Mouse (Mus musculus) intestine, postnatal 0 days (tissue): ENCODE measurements at regions not wholly inside any gene's neighbourhood (a gene's known extent, or its start where the extent isn't known, plus 50 kb on each side); places are given as distances from the start of the nearest gene placed in this dataset.

Experiments used
- ATAC-seq: fragments of 200-750 bp; cut with Nextera tagmentation; 2 replicates; pipeline ENCODE4 v1.8.0; 2017; ENCODE audit warnings: mild to moderate bottlenecking, moderate TSS enrichment, moderate library complexity
- H3K27ac ChIP-seq: fragments of 300-500 bp; sonication (generic); 2 replicates; pipeline ENCODE4 v1.5.1; 2014; ENCODE audit warnings: mild to moderate bottlenecking, low read depth, low read length, moderate library complexity
- H3K27me3 ChIP-seq: fragments of 300-500 bp; sonication (generic); replicated peaks from 2 replicates; pipeline ENCODE4 v1.6.1; 2014; ENCODE audit warnings: low read length, mixed read lengths; ENCODE audit not compliant: control insufficient read depth, insufficient read depth
- H3K36me3 ChIP-seq: fragments of 300-500 bp; sonication (generic); 2 replicates; pipeline ENCODE4 v1.6.1; 2014; ENCODE audit warnings: mild to moderate bottlenecking, moderate library complexity; ENCODE audit not compliant: control insufficient read depth, insufficient read depth
- H3K4me1 ChIP-seq: fragments of 300-500 bp; sonication (generic); replicated peaks from 2 replicates; pipeline ENCODE4 v1.6.1; 2014; ENCODE audit warnings: antibody characterized with exemption, low read length, mixed read lengths; ENCODE audit not compliant: control insufficient read depth, insufficient read depth
- H3K4me2 ChIP-seq: fragments of 300-500 bp; sonication (generic); replicated peaks from 2 replicates; pipeline ENCODE4 v1.6.1; 2014; ENCODE audit warnings: low read depth, mild to moderate bottlenecking, moderate library complexity
- H3K4me3 ChIP-seq: fragments of 300-500 bp; sonication (generic); 2 replicates; pipeline ENCODE4 v1.5.1; 2014; ENCODE audit warnings: low read depth, low read length
- H3K9ac ChIP-seq: fragments of 300-500 bp; sonication (generic); 2 replicates; pipeline ENCODE4 v1.6.1; 2014; ENCODE audit warnings: mild to moderate bottlenecking, low read depth, low read length
- H3K9me3 ChIP-seq: fragments of 300-500 bp; sonication (generic); 2 replicates; pipeline ENCODE4 v1.6.1; 2016; ENCODE audit warnings: mixed run types; ENCODE audit not compliant: control insufficient read depth
- CTCF ChIP-seq: sonication (generic); IDR thresholded peaks from 2 replicates; pipeline ENCODE4 v1.5.1; 2016; ENCODE audit warnings: low read depth, mild to moderate bottlenecking, control low read depth, antibody characterized with exemption, moderate library complexity
- WGBS: fragments of 180-500 bp; shearing (Covaris S2); extraction: QIAGEN DNeasy Blood & Tissue Kit; methylation state at CpG from one replicate; pipeline ENCODE4 v1.1.7; 2014; 5-methylcytosine and 5-hydroxymethylcytosine counted together

DNA sequence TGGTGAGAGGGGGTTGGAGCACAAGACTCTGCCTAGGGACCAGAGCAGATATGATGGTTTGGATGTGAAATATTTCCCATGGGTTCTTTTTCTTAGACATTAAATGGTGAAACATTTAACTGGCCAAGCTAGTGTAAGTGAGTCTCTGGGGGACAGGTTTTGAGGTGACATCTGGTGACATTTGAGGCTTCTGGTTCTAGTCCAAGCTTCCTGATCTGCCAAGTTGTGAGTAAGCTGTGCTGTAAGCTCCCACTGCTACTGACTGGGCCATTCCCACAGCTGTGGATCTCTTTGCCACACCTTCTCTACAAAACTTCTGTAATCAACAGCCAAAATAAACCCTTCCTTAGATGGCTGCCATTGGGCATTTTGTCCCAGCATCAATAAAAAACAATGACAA lies 264.4 kb downstream of the Cbln1 start:
- H3K4me1 ChIP-seq = no peaks in the 10 kb centered on the region
- no peak for ATAC-seq
- H3K4me3 ChIP-seq = no peak overlapping the region
- no peaks in the 10 kb centered on the region for H3K36me3 ChIP-seq
- no peaks in the 10 kb centered on the region for H3K27me3 ChIP-seq
- no peak for TF ChIP-seq CTCF
- H3K9me3 ChIP-seq = no peaks in the 10 kb centered on the region
- H3K4me2 ChIP-seq = no peak overlapping the region
- no peak overlapping the region for H3K27ac ChIP-seq
- no peak overlapping the region for H3K9ac ChIP-seq

DNA sequence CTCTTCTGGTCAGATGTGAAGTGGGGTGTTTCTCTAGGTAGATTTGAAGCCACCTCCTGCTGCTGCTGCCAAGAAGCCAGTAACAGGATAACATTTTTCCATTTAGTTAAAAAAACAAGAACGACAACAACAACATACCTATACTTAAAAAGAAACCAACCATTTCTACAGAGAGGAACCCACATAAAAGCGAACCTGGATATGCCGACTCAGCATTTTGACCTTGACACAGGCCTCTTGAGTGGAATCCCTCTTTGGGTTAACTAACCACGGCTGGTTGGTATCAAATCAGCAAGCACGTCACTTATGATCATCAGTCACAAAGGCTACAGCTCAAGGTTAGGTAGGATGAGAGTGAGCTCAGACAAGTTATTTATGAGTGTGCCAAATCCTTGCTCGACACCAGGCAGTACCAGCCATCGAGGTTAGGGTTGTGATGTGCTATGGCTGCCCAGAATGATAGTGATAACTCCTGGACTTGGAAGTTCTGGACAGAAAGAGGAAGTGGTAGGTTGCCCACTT lies 269.7 kb downstream of the Cbln1 start:
- H3K4me1 ChIP-seq = no peaks in the 10 kb centered on the region
- WGBS = 86% methylated on average over 7 of the region's 7 CpGs
- TF ChIP-seq CTCF = no peak

DNA sequence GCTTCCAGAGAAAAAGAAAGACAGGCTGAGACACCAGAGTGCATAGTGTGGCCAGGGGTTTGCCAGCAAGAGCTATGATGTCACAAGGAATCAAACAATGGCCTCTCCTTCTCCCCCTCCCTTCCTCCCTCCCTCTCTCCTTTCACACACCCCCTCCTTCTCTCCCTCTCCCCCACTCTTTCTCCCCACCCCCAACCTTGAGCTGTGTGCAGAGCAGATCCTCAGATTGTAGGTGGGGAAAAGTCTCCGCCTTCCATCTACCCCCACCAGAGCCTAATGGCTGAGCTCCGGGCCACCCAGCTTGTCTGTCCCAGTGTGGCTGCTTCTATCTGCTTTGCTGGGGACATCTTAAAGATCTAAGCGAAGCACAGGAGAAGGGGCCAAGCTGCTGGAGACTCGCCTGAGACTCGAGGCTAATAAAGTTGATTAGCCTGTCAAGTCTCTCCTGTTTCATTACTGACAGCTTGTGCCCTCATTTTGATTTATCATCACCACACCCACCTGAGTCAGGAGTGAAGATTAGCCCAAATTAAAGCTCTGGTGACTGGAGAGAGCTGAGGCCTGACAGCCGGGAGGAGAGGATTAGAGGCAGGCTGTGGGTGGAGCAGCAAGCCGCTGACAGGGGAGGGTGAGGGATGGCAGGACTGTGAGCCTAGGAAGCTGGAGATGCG lies 272.8 kb downstream of the Cbln1 start:
- Histone ChIP-seq H3K27me3 (no peaks in the 10 kb centered on the region), H3K9me3 (no peaks in the 10 kb centered on the region), H3K9ac (no peak overlapping the region), H3K36me3 (no peaks in the 10 kb centered on the region), H3K4me1 (no peaks in the 10 kb centered on the region), H3K4me2 (no peak overlapping the region), H3K27ac (no peak overlapping the region), H3K4me3 (no peak overlapping the region)
- ATAC-seq = no peak
- WGBS = 4% methylated on average over 8 of the region's 8 CpGs
- TF ChIP-seq CTCF = no peak

More for the DNA sequence above, 269.7 kb downstream of the Cbln1 start:
- Histone ChIP-seq H3K9me3 (no peaks in the 10 kb centered on the region), H3K27ac (no peak overlapping the region), H3K9ac (no peak overlapping the region), H3K27me3 (no peaks in the 10 kb centered on the region), H3K4me3 (no peak overlapping the region), H3K4me2 (no peak overlapping the region), H3K36me3 (no peaks in the 10 kb centered on the region)
- no peak for ATAC-seq

DNA sequence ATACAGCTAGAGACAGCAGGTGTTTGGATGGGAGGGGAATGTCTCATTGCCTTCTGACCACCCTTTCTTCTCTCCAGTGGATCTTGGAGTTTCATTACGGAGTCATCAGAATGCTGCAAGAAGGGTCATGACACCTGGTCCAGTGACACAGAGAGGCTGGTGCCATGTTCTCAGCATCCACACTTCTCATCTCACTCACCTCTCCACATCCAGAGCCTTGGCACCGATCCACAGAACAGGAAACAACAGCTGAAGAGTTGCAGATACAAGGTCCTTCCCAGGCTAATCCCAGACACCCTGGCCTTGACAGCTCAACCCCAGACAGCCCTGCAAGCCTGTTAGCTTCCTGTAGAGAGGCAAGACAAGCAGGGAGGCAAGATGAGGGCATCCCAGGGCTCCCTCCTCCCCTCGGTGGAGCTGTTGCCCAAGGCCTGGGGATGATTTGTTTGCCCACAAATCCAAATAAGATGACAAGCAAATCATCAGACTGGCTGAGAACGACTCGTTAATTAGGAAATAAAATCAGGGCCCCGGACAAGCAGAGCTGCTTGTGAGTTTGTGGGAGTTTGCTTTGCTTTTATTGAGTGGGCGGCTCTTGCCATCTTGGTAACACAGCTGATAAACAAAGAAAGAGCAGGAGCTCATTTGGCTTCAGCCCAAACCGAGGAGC lies 274.4 kb downstream of the Cbln1 start:
- no peak for TF ChIP-seq CTCF
- Histone ChIP-seq H3K9ac (no peak overlapping the region), H3K4me1 (no peaks in the 10 kb centered on the region), H3K27me3 (no peaks in the 10 kb centered on the region), H3K36me3 (no peaks in the 10 kb centered on the region), H3K9me3 (no peaks in the 10 kb centered on the region), H3K4me2 (no peak overlapping the region), H3K27ac (no peak overlapping the region), H3K4me3 (no peak overlapping the region)
- no peak for ATAC-seq
- 44% methylated on average over 8 of the region's 8 CpGs for WGBS

DNA sequence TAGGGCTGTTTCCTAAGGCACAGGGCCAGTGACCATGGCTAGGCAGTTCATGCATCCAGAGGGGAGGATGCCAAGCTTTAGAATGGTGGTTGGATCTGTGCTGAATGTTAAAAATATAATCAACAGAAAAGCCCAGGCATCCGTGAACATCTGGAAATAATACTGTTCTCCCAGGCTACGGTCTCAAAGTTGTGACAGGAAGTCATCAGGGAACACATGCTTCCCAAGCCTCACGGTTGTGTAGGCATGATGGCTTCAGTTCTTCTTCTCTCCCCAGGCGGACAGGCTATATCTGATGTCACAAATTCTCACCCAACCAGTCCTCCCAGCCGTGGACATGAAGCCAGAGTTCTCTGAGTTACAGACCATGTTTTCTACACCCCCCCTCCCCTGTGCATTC lies 275.4 kb downstream of the Cbln1 start:
- Histone ChIP-seq H3K9me3 (no peaks in the 10 kb centered on the region), H3K4me1 (no peaks in the 10 kb centered on the region), H3K36me3 (no peaks in the 10 kb centered on the region), H3K4me2 (no peak overlapping the region), H3K27ac (no peak overlapping the region), H3K9ac (no peak overlapping the region), H3K27me3 (no peaks in the 10 kb centered on the region), H3K4me3 (no peak overlapping the region)
- ATAC-seq = no peak
- 52% methylated on average over 5 of the region's 5 CpGs for WGBS
- TF ChIP-seq CTCF = no peak

DNA sequence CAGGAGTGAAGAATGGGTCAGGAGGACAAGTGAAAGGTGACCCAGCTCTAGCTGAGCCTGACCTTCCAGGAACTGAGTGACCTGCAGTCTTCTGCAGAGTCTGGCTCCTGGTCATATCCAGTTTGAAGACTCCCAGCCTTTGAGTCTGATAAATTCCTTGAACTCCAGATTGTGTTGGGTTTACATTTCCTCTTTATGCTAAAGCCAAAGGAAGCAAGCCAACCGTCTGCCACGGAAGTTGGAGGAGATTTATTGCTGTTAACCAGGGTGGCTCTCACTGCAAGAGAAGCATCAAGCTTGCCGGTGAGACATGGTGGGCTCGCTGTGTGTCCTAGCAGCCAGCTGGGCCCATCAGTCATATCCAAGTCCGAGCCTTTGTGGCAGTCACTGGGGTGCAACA lies 276.4 kb downstream of the Cbln1 start:
- no peak overlapping the region for H3K4me2 ChIP-seq

More for the DNA sequence above, 276.4 kb downstream of the Cbln1 start:
- no peaks in the 10 kb centered on the region for H3K36me3 ChIP-seq
- H3K4me1 ChIP-seq = no peaks in the 10 kb centered on the region
- no peaks in the 10 kb centered on the region for H3K27me3 ChIP-seq
- ATAC-seq = no peak
- TF ChIP-seq CTCF = no peak
- H3K9ac ChIP-seq = no peak overlapping the region
- H3K9me3 ChIP-seq = no peaks in the 10 kb centered on the region
- WGBS = 52% methylated on average over 5 of the region's 5 CpGs
- H3K4me3 ChIP-seq = no peak overlapping the region
- no peak overlapping the region for H3K27ac ChIP-seq
